Mouse (Mus musculus) neural tube, embryonic 15.5 days (tissue): ENCODE results near the gene 4430402I18Rik. TPM values are rescaled to one million over a fixed set of nuclear protein-coding genes. Genes with fewer than 3 reads are reported as not detected.
"Not testable (repeated sequence)": the region's sequence is repeated elsewhere in the genome, so short reads cannot be mapped to it uniquely, and the experiment has no call there.

Experiments
- ATAC-seq: fragments of 200-750 bp; cut with Nextera tagmentation; 2 replicates; pipeline ENCODE4 v1.8.0; 2017; ENCODE audit warnings: mild to moderate bottlenecking, moderate TSS enrichment, moderate library complexity; ENCODE audit not compliant: low FRiP score
- H3K27ac ChIP-seq: fragments of 300-500 bp; sonication (generic); replicated peaks from 2 replicates; pipeline ENCODE4 v1.5.1; 2015; ENCODE audit warnings: mild to moderate bottlenecking, inconsistent platforms
- H3K27me3 ChIP-seq: fragments of 300-500 bp; sonication (generic); replicated peaks from 2 replicates; pipeline ENCODE4 v1.6.1; 2015; ENCODE audit warnings: inconsistent platforms
- H3K36me3 ChIP-seq: fragments of 300-500 bp; sonication (generic); 2 replicates; pipeline ENCODE4 v1.6.1; 2015; ENCODE audit warnings: inconsistent platforms
- H3K4me1 ChIP-seq: fragments of 300-500 bp; sonication (generic); 2 replicates; pipeline ENCODE4 v1.6.1; 2015; ENCODE audit warnings: inconsistent platforms
- H3K4me2 ChIP-seq: fragments of 300-500 bp; sonication (generic); 2 replicates; pipeline ENCODE4 v1.6.1; 2015; ENCODE audit warnings: inconsistent platforms, mild to moderate bottlenecking, moderate library complexity
- H3K4me3 ChIP-seq: fragments of 300-500 bp; sonication (generic); replicated peaks from 2 replicates; pipeline ENCODE4 v1.5.1; 2015; ENCODE audit warnings: mild to moderate bottlenecking, inconsistent platforms
- H3K9ac ChIP-seq: fragments of 300-500 bp; sonication (generic); replicated peaks from 2 replicates; pipeline ENCODE4 v1.6.1; 2015; ENCODE audit warnings: mild to moderate bottlenecking, inconsistent platforms
- H3K9me3 ChIP-seq: fragments of 300-500 bp; sonication (generic); replicated peaks from 2 replicates; pipeline ENCODE4 v1.6.1; 2016; ENCODE audit warnings: inconsistent platforms
- WGBS: fragments of 180-500 bp; shearing (Covaris S2); methylation state at CpG from one replicate; pipeline ENCODE4 v1.1.7; 2015; ENCODE audit warnings: mixed read lengths; 5-methylcytosine and 5-hydroxymethylcytosine counted together
- polyA plus RNA-seq: library from polyadenylated mRNA; unstranded; fragments of >200 nt; fragmentation: Nextera tagmentation; extraction: Ambion mirVana; gene quantifications from 2 replicates; pipeline ENCODE4 v1.2.1, GENCODE M21; 2015

Gene 4430402I18Rik
- polyA plus RNA-seq, result 0.78 and 0.96 TPM in 2 replicates

GRCm38 (mm10) chr19:28967652-28968051 lies at the start of gene 4430402I18Rik:
TSS of gene 4430402I18Rik (minus strand) at chr19:28967800.
- H3K4me3 ChIP-seq, result no peak within 1 kb of the TSS

GRCm38 (mm10) chr19:29016786-29017185 lies 49.2 kb upstream of the 4430402I18Rik start:
- Histone ChIP-seq H3K27ac (no peak overlapping the region), H3K4me2 (no peak overlapping the region), H3K4me3 (no peak overlapping the region), H3K9me3 (no peaks in the 10 kb centered on the region), H3K9ac (no peak overlapping the region), H3K27me3 (no peaks in the 10 kb centered on the region), H3K4me1 (no peaks in the 10 kb centered on the region), H3K36me3 (peaks cover 60% of the 10 kb centered on the region)
- 77% methylated on average over 5 of the region's 5 CpGs for WGBS
- ATAC-seq, result no peak

More at GRCm38 (mm10) chr19:28967652-28968051, at the start of gene 4430402I18Rik:
- Histone ChIP-seq H3K9ac (no peak within 1 kb of the TSS), H3K36me3 (no peaks in the 10 kb centered on the region), H3K9me3 (no peaks in the 10 kb centered on the region), H3K4me1 (peaks cover 25% of the 10 kb centered on the region), H3K27me3 (no peaks in the 10 kb centered on the region), H3K27ac (no peak within 1 kb of the TSS), H3K4me2 (peak within 1 kb of the TSS; percentile 7; the same call in 1 of the 2 replicates)
- WGBS, result 7% methylated on average over 11 of the region's 11 CpGs
- ATAC-seq, result no peak

GRCm38 (mm10) chr19:29016204-29016765 lies 48.7 kb upstream of the 4430402I18Rik start:
- no peaks in the 10 kb centered on the region for H3K4me1 ChIP-seq
- H3K27ac ChIP-seq, result no peak overlapping the region
- peaks cover 60% of the 10 kb centered on the region for H3K36me3 ChIP-seq
- 91% methylated on average over 5 of the region's 5 CpGs for WGBS
- no peaks in the 10 kb centered on the region for H3K27me3 ChIP-seq
- no peaks in the 10 kb centered on the region for H3K9me3 ChIP-seq
- H3K9ac ChIP-seq, result no peak overlapping the region
- H3K4me2 ChIP-seq, result no peak overlapping the region
- no peak for ATAC-seq
- H3K4me3 ChIP-seq, result no peak overlapping the region

GRCm38 (mm10) chr19:29015410-29016203 lies 48.0 kb upstream of the 4430402I18Rik start:
- no peaks in the 10 kb centered on the region for H3K9me3 ChIP-seq
- no peaks in the 10 kb centered on the region for H3K4me1 ChIP-seq
- H3K9ac ChIP-seq, result no peak overlapping the region
- H3K27me3 ChIP-seq, result no peaks in the 10 kb centered on the region
- no peak overlapping the region for H3K4me2 ChIP-seq
- ATAC-seq, result no peak
- WGBS, result 81% methylated on average over 8 of the region's 8 CpGs
- H3K4me3 ChIP-seq, result no peak overlapping the region
- no peak overlapping the region for H3K27ac ChIP-seq
- H3K36me3 ChIP-seq, result peaks cover 60% of the 10 kb centered on the region

GRCm38 (mm10) chr19:29014466-29015055 lies 47.0 kb upstream of the 4430402I18Rik start:
- Histone ChIP-seq H3K9ac (no peak overlapping the region), H3K4me2 (no peak overlapping the region), H3K9me3 (no peaks in the 10 kb centered on the region), H3K27ac (no peak overlapping the region), H3K4me3 (no peak overlapping the region), H3K36me3 (peaks cover 52% of the 10 kb centered on the region), H3K4me1 (no peaks in the 10 kb centered on the region), H3K27me3 (no peaks in the 10 kb centered on the region)
- no peak for ATAC-seq
- 70% methylated on average over 5 of the region's 5 CpGs for WGBS

- peaks cover 48% of the 10 kb centered on the region for H3K36me3 ChIP-seq
These were observed 43.9 kb upstream of the 4430402I18Rik start for GRCm38 (mm10) chr19:29011355-29011990.

GRCm38 (mm10) chr19:29009046-29009445 lies 41.4 kb upstream of the 4430402I18Rik start:
- no peak overlapping the region for H3K4me3 ChIP-seq
- no peak overlapping the region for H3K4me2 ChIP-seq
- WGBS, result 95% methylated on average over 11 of the region's 11 CpGs
- no peaks in the 10 kb centered on the region for H3K9me3 ChIP-seq
- H3K4me1 ChIP-seq, result no peaks in the 10 kb centered on the region
- peaks cover 37% of the 10 kb centered on the region for H3K36me3 ChIP-seq
- ATAC-seq, result no peak
- no peak overlapping the region for H3K27ac ChIP-seq
- H3K9ac ChIP-seq, result no peak overlapping the region
- H3K27me3 ChIP-seq, result no peaks in the 10 kb centered on the region

More at GRCm38 (mm10) chr19:29011355-29011990, 43.9 kb upstream of the 4430402I18Rik start:
- Histone ChIP-seq H3K27me3 (no peaks in the 10 kb centered on the region), H3K4me1 (no peaks in the 10 kb centered on the region), H3K9ac (no peak overlapping the region), H3K4me3 (no peak overlapping the region), H3K27ac (no peak overlapping the region), H3K9me3 (no peaks in the 10 kb centered on the region), H3K4me2 (no peak overlapping the region)
- WGBS, result 87% methylated on average over 12 of the region's 12 CpGs
- ATAC-seq, result no peak

- Histone ChIP-seq H3K4me2 (no peak overlapping the region), H3K9me3 (no peaks in the 10 kb centered on the region), H3K36me3 (peaks cover 33% of the 10 kb centered on the region), H3K4me1 (no peaks in the 10 kb centered on the region), H3K4me3 (no peak overlapping the region), H3K9ac (no peak overlapping the region), H3K27me3 (no peaks in the 10 kb centered on the region), H3K27ac (no peak overlapping the region)
- WGBS, result 83% methylated on average over 3 of the region's 3 CpGs
- no peak for ATAC-seq
These were observed 40.6 kb upstream of the 4430402I18Rik start for GRCm38 (mm10) chr19:29008069-29008706.

- H3K36me3 ChIP-seq, result peaks cover 34% of the 10 kb centered on the region
These were observed 32.7 kb upstream of the 4430402I18Rik start for GRCm38 (mm10) chr19:29000321-29000720.

GRCm38 (mm10) chr19:28997976-28998630 lies 30.5 kb upstream of the 4430402I18Rik start:
- peaks cover 49% of the 10 kb centered on the region for H3K36me3 ChIP-seq
- no peak overlapping the region for H3K27ac ChIP-seq
- no peak overlapping the region for H3K4me2 ChIP-seq
- WGBS, result 93% methylated on average over 4 of the region's 4 CpGs
- peaks cover 11% of the 10 kb centered on the region for H3K4me1 ChIP-seq
- no peaks in the 10 kb centered on the region for H3K9me3 ChIP-seq
- ATAC-seq, result no peak
- H3K4me3 ChIP-seq, result no peak overlapping the region
- no peaks in the 10 kb centered on the region for H3K27me3 ChIP-seq
- H3K9ac ChIP-seq, result no peak overlapping the region

More at GRCm38 (mm10) chr19:29000321-29000720, 32.7 kb upstream of the 4430402I18Rik start:
- not testable (repeated sequence) for H3K9me3 ChIP-seq, H3K27ac ChIP-seq, H3K9ac ChIP-seq, ATAC-seq, H3K4me2 ChIP-seq, H3K27me3 ChIP-seq, H3K4me3 ChIP-seq, H3K4me1 ChIP-seq
- WGBS, result 96% methylated on average over 16 of the region's 16 CpGs

GRCm38 (mm10) chr19:28995366-28995765 lies 27.8 kb upstream of the 4430402I18Rik start:
- WGBS, result 88% methylated on average over 5 of the region's 5 CpGs
- H3K36me3 ChIP-seq, result peaks cover 32% of the 10 kb centered on the region
- H3K9ac ChIP-seq, result no peak overlapping the region
- no peak overlapping the region for H3K4me2 ChIP-seq
- no peaks in the 10 kb centered on the region for H3K27me3 ChIP-seq
- peak overlapping the region; percentile 18; the same call in 1 of the 2 replicates for H3K27ac ChIP-seq
- no peaks in the 10 kb centered on the region for H3K9me3 ChIP-seq
- H3K4me1 ChIP-seq, result peaks cover 25% of the 10 kb centered on the region
- no peak overlapping the region for H3K4me3 ChIP-seq
- ATAC-seq, result no peak
